Mouse (Mus musculus): ENCODE data around the gene Mark3. TPM values are rescaled to one million over a fixed set of nuclear protein-coding genes. Genes with fewer than 3 reads are reported as not detected.
A peak's percentile ranks its signal among the peaks of the same experiment; 100 is the strongest.

Gene Mark3
- polyA plus RNA-seq, 1 experiment from 2014 or later = 73.6 TPM

DNA sequence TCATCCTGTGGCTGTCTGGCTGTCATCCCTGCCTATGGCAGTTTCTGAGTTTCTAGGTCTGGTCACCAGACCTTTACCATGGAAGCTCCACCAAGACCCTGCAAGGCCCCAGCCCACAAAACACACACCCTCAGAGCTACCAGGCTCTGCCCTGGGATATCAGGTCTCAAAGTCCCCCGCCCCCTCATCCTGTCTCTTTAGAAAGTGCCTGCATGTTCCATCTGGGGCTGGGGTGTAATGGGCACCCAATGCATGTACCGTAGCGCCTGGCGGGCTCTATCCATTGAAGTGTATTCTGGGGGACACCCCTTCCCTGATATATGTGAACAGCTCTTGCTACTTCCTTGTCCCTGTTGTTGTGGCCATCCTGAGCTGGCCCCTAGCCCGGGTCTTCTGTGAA, 118.6 kb downstream of the Mark3 start:
- 77% methylated on average over 5 of the region's 5 CpGs for WGBS
- Histone ChIP-seq H3K4me1 (ENCODE audit: control insufficient read depth, insufficient read depth, low read length) (peaks cover 30% of the 10 kb centered on the region), H3K9ac (ENCODE audit: low read depth, low read length) (no peak overlapping the region), H3K27ac (ENCODE audit: low read depth, low read length) (peak overlapping the region; percentile 79; the same call in 1 of the 2 replicates), H3K9me3 (ENCODE audit: control insufficient read depth, low read length) (no peaks in the 10 kb centered on the region), H3K36me3 (ENCODE audit: control insufficient read depth, insufficient read depth, low read length) (no peaks in the 10 kb centered on the region), H3K4me2 (replicated peaks; ENCODE audit: low read depth, low read length) (no peak overlapping the region), H3K27me3 (ENCODE audit: control insufficient read depth, insufficient read depth, low read length) (no peaks in the 10 kb centered on the region), H3K4me3 (ENCODE audit: low read length) (no peak overlapping the region)
- no peak; the same call in 1 of the 2 replicates for ATAC-seq (ENCODE audit: low FRiP score, low TSS enrichment)

DNA sequence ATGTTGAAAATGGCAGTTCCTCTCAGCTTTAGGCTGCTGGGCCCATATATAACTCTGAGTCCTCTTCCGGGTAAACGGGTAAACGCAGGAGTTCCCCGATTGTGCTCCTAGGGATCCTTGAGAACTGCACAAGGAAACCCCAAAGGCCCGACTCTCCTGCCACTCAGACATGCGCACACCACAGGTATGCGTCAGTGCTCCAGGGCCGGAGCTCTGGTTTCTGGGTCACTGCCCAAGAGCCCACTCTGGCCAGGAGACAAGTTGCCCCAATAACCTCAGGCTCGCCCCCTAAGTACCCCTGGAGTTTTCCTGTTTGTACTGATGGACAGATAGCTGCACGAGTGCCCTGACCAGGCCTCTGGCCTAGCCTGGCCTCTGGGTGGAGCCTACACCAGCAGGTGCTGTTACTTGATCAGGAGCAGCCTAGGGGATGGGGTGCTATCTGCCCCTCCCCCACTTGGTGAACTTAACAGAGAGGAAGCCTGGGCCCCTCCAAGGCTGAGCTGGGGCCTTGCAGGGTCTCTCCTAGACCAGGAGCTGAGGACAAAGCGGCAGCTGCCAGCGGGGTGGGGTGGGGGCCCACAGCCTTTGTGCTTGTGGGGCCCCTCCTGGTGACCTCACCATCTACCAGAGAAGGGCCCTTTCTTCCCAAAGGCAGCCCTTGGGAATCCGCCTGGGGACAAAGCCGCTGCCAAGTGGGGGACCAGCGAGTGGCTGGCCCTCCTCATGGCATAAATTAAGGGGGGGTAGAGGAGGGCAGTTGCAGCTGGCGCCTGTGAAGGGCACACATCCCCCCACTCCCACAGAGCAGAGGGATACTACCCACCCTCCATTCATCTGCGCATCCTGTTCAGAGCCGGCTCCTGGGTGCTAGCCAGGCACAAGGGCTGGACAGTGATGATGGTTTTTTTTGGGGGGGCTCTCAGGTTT, 119.3 kb downstream of the Mark3 start:
- Histone ChIP-seq H3K27me3 (ENCODE audit: control insufficient read depth, insufficient read depth, low read length) (no peaks in the 10 kb centered on the region), H3K27ac (ENCODE audit: low read depth, low read length) (peak overlapping the region; percentile 79; the same call in 1 of the 2 replicates), H3K9ac (ENCODE audit: low read depth, low read length) (peak overlapping the region; percentile 18; the same call in 1 of the 2 replicates), H3K4me3 (ENCODE audit: low read length) (no peak overlapping the region), H3K9me3 (ENCODE audit: control insufficient read depth, low read length) (no peaks in the 10 kb centered on the region), H3K4me2 (replicated peaks; ENCODE audit: low read depth, low read length) (no peak overlapping the region; the same call in 1 of the 2 replicates), H3K4me1 (ENCODE audit: control insufficient read depth, insufficient read depth, low read length) (peaks cover 27% of the 10 kb centered on the region), H3K36me3 (ENCODE audit: control insufficient read depth, insufficient read depth, low read length) (no peaks in the 10 kb centered on the region)
- WGBS = 23% methylated on average over 18 of the region's 18 CpGs
- ATAC-seq (ENCODE audit: low FRiP score, low TSS enrichment) = peak; percentile 63

DNA sequence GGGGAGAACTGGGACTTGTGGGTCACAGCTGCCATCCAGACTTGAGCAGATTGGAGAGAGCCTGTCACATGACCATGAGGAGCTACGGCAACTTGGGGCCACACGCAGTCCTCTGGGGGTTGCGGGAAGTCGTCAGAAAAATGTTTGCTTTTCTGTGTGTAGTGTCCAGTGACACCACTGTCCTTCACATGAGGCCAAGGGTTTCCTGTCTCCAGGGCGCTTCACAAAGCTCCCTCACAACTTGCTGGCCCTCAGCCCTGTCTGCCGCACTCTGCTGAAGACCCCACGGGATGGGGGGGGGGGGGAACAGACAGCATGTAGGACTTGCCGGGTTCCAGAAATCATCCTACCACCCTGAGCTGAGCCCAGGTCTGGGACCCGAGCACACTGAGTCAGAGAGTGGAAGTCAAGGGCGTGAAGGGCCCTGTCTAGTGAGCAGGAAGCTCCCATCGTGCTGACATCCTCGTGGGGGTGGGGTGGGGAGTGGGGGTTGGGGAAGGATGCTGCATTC, 120.0 kb downstream of the Mark3 start:
- peak; percentile 14; the same call in 1 of the 2 replicates for ATAC-seq (ENCODE audit: low FRiP score, low TSS enrichment)
- H3K36me3 ChIP-seq (ENCODE audit: control insufficient read depth, insufficient read depth, low read length) = no peaks in the 10 kb centered on the region
- no peak overlapping the region for H3K4me3 ChIP-seq (ENCODE audit: low read length)
- H3K27me3 ChIP-seq (ENCODE audit: control insufficient read depth, insufficient read depth, low read length) = no peaks in the 10 kb centered on the region
- H3K27ac ChIP-seq (ENCODE audit: low read depth, low read length) = peak overlapping the region; percentile 79; the same call in 1 of the 2 replicates
- H3K4me2 ChIP-seq (replicated peaks; ENCODE audit: low read depth, low read length) = no peak overlapping the region; the same call in 1 of the 2 replicates
- no peaks in the 10 kb centered on the region for H3K9me3 ChIP-seq (ENCODE audit: control insufficient read depth, low read length)
- 11% methylated on average over 12 of the region's 12 CpGs for WGBS
- peak overlapping the region; percentile 18; the same call in 1 of the 2 replicates for H3K9ac ChIP-seq (ENCODE audit: low read depth, low read length)
- H3K4me1 ChIP-seq (ENCODE audit: control insufficient read depth, insufficient read depth, low read length) = peaks cover 27% of the 10 kb centered on the region

DNA sequence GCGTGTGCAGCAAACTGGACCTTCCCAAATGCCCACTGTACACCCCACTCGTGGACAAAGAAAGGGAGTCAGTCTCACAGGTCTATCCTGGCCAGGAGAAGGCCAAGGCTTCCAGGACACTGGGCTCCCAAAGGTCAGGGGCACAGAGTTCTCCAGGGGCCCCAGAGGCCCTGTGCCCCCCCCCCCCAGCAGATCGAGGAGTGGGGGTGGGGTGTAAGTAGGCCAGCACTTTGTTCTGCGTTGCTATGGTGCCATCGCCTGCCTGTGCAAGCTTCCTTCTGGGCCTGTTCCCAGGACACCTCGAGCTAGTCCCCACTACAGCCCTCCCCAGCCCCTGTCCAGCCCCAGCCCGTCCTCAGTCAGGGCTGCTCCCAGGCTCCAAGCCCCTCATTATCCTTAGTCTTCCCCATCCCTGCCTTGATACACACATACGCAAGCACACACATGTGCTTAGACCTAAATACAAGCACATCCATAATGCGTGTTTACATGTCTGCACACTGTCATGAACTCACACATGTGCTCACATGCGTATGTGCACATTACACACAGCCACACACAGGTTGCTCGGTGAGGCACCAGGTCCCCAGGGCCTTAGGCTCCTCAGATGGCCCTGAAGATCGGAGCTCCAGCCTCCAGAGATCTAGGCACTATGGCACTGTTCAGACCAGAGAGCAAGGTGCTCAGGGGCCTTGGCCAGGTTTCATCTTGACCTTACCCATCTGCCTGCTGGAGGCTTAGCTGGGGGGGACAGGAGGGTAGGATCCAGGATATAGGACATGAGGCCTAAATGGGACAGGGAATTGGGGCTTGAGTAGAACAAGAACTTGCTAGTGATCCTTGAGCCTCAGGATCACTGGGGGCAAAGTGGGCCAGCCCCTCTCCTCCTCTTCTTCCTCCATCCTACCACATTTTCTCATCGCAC, 120.8 kb downstream of the Mark3 start:
- no peak overlapping the region for H3K4me3 ChIP-seq (ENCODE audit: low read length)
- no peak overlapping the region for H3K9ac ChIP-seq (ENCODE audit: low read depth, low read length)
- H3K27me3 ChIP-seq (ENCODE audit: control insufficient read depth, insufficient read depth, low read length) = no peaks in the 10 kb centered on the region
- no peaks in the 10 kb centered on the region for H3K9me3 ChIP-seq (ENCODE audit: control insufficient read depth, low read length)
- 60% methylated on average over 13 of the region's 13 CpGs for WGBS
- H3K27ac ChIP-seq (ENCODE audit: low read depth, low read length) = 0 out of 2 replicates have a peak overlapping the region, but pooled peaks have one; percentile 79
- H3K4me2 ChIP-seq (replicated peaks; ENCODE audit: low read depth, low read length) = no peak overlapping the region
- 0 out of 2 replicates have a peak, but pooled peaks have one; percentile 10 for ATAC-seq (ENCODE audit: low FRiP score, low TSS enrichment)
- H3K36me3 ChIP-seq (ENCODE audit: control insufficient read depth, insufficient read depth, low read length) = no peaks in the 10 kb centered on the region
- peaks cover 27% of the 10 kb centered on the region for H3K4me1 ChIP-seq (ENCODE audit: control insufficient read depth, insufficient read depth, low read length)

DNA sequence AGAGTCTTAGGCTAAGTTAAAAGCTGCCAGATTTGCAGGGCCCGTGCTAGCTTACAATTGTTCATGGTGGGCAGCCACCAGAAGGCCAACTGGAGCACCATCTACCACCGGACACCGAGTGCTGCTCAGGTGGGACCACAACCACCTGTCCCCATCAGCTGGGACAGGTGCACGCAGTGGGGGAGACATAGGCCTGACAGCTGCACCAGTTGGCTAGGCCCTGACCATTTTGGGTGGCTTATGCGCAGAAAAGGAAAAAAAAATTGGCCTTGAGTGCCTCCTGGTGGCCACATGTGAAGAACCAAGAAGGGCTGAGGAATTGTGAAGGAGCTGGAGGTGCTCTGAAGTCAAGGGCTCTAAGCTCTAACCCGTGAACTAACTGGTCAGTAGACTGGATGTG, 121.9 kb downstream of the Mark3 start:
- Histone ChIP-seq H3K4me2 (replicated peaks; ENCODE audit: low read depth, low read length) (no peak overlapping the region), H3K4me3 (ENCODE audit: low read length) (no peak overlapping the region), H3K9ac (ENCODE audit: low read depth, low read length) (no peak overlapping the region), H3K36me3 (ENCODE audit: control insufficient read depth, insufficient read depth, low read length) (no peaks in the 10 kb centered on the region), H3K9me3 (ENCODE audit: control insufficient read depth, low read length) (no peaks in the 10 kb centered on the region), H3K4me1 (ENCODE audit: control insufficient read depth, insufficient read depth, low read length) (peaks cover 26% of the 10 kb centered on the region), H3K27me3 (ENCODE audit: control insufficient read depth, insufficient read depth, low read length) (no peaks in the 10 kb centered on the region), H3K27ac (ENCODE audit: low read depth, low read length) (no peak overlapping the region)
- WGBS = 31% methylated on average over 6 of the region's 6 CpGs
- peak; percentile 14; the same call in 1 of the 2 replicates for ATAC-seq (ENCODE audit: low FRiP score, low TSS enrichment)

DNA sequence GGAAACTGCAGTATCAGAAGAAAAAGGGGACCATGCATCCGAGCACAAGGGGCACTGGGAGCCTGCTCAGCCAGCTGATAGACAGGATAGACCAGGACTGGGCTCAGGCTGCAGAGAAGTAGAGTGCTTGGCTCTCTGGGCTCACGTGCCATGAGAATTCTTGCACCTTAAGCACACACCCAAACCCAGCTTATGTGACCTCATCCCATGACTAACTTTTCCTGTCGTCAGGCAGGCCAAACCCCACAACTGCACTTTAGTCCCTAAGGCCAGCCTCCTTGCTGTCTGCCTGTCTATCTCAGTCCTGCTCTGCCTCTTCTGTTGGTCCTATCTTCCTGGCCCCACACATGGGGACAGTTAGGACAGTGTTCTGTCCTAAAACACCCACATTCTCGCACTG, 123.4 kb downstream of the Mark3 start:
- 60% methylated on average over 4 of the region's 4 CpGs for WGBS
- H3K4me2 ChIP-seq (replicated peaks; ENCODE audit: low read depth, low read length) = no peak overlapping the region
- no peak overlapping the region for H3K9ac ChIP-seq (ENCODE audit: low read depth, low read length)
- H3K27me3 ChIP-seq (ENCODE audit: control insufficient read depth, insufficient read depth, low read length) = no peaks in the 10 kb centered on the region
- H3K4me3 ChIP-seq (ENCODE audit: low read length) = no peak overlapping the region
- H3K27ac ChIP-seq (ENCODE audit: low read depth, low read length) = no peak overlapping the region
- ATAC-seq (ENCODE audit: low FRiP score, low TSS enrichment) = no peak
- H3K36me3 ChIP-seq (ENCODE audit: control insufficient read depth, insufficient read depth, low read length) = no peaks in the 10 kb centered on the region
- H3K9me3 ChIP-seq (ENCODE audit: control insufficient read depth, low read length) = no peaks in the 10 kb centered on the region
- peaks cover 23% of the 10 kb centered on the region for H3K4me1 ChIP-seq (ENCODE audit: control insufficient read depth, insufficient read depth, low read length)

DNA sequence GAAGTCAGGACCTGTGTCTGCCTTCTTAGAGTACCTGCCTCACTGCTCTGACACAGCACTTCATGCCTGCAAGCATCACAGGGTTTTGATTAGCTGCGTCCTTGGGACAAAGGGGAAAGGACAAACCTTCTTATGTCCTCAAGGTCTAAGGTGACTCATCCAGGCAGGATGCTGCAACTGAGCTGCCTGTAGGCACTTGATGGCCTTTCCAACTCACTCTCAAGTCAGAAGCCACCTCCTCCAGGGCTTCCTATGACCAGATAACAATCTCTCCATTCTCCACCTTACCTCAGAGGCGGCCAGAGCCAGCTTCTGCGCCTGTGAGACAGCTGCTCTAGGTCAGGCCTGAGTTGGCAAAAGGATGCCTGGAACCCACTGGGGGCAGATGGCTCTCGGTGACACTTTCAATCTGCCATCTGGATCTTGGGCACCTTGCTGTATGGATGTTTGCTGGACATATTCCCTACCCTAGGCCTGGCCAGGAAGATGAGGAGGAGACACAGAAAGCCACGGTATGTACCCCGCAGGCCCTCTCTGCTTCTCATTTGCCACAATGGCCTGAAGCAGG, 124.1 kb downstream of the Mark3 start:
- Histone ChIP-seq H3K36me3 (ENCODE audit: control insufficient read depth, insufficient read depth, low read length) (no peaks in the 10 kb centered on the region), H3K27ac (ENCODE audit: low read depth, low read length) (no peak overlapping the region), H3K27me3 (ENCODE audit: control insufficient read depth, insufficient read depth, low read length) (no peaks in the 10 kb centered on the region), H3K9me3 (ENCODE audit: control insufficient read depth, low read length) (no peaks in the 10 kb centered on the region), H3K4me3 (ENCODE audit: low read length) (no peak overlapping the region), H3K4me2 (replicated peaks; ENCODE audit: low read depth, low read length) (no peak overlapping the region), H3K4me1 (ENCODE audit: control insufficient read depth, insufficient read depth, low read length) (peaks cover 16% of the 10 kb centered on the region), H3K9ac (ENCODE audit: low read depth, low read length) (peak overlapping the region; percentile 28; the same call in 1 of the 2 replicates)
- 77% methylated on average over 6 of the region's 6 CpGs for WGBS
- ATAC-seq (ENCODE audit: low FRiP score, low TSS enrichment) = no peak

DNA sequence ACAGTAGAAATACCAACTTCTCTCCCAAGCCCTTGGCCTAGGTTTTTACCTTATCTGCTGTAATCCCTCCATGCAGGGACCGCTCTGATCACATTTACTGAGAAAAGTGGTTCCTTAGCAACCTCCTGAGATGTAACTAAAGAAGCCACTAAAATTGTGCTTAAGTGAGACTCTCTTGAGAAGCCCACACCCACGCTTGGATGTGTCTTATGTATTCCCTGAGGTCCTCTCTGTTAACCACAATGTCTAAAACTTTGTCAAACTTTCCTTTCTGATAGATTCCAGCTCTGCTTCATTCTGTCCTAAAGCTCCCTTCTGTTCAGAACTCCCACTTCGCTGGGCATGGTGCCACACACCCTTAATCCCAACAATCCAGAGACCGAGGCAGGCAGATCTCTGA, 125.2 kb downstream of the Mark3 start:
- no peak overlapping the region for H3K4me3 ChIP-seq (ENCODE audit: low read length)
- no peak overlapping the region for H3K9ac ChIP-seq (ENCODE audit: low read depth, low read length)
- H3K4me2 ChIP-seq (replicated peaks; ENCODE audit: low read depth, low read length) = no peak overlapping the region
- no peaks in the 10 kb centered on the region for H3K9me3 ChIP-seq (ENCODE audit: control insufficient read depth, low read length)
- no peaks in the 10 kb centered on the region for H3K36me3 ChIP-seq (ENCODE audit: control insufficient read depth, insufficient read depth, low read length)
- H3K27ac ChIP-seq (ENCODE audit: low read depth, low read length) = no peak overlapping the region
- H3K27me3 ChIP-seq (ENCODE audit: control insufficient read depth, insufficient read depth, low read length) = no peaks in the 10 kb centered on the region
- WGBS = 85% methylated on average over 4 of the region's 4 CpGs
- H3K4me1 ChIP-seq (ENCODE audit: control insufficient read depth, insufficient read depth, low read length) = peaks cover 6% of the 10 kb centered on the region; the same call in 1 of the 2 replicates
- no peak for ATAC-seq (ENCODE audit: low FRiP score, low TSS enrichment)

All from kidney, embryonic 14.5 days (tissue).